26 mouse cellular contexts compared by ENCODE assay signal in genomic region chr7:25410969-25411615, GRCm38 (mm10). TPM values are rescaled to one million over a fixed set of nuclear protein-coding genes. Genes with fewer than 3 reads are reported as not detected.
DNase-seq lines count a peak whose midpoint lies in the region; ATAC-seq and TF ChIP-seq lines count a peak whose summit lies in the region.
"Had no signal": no experiment of that assay in that cellular context is flagged by ENCODE, and none has a peak within 500 bp of the region (broad histone marks: within the 10 kb centered on the region; RNA-seq: fewer than 3 reads in every experiment).

No protein-coding gene starts in this region.

- no peak overlapping the region for H3K9ac ChIP-seq in liver, adult 2 months (ENCODE audit: low read depth, low read length)
- H3K9ac ChIP-seq in stomach, embryonic 16.5 days (ENCODE audit: low read length), result no peak overlapping the region
- H3K9ac ChIP-seq: embryonic facial prominence, embryonic 15.5 days; forebrain, embryonic 15.5 days; hindbrain, embryonic 14.5 days had no signal

- no peaks in the 10 kb centered on the region for H3K79me3 ChIP-seq in C2C12 (ENCODE audit: low read depth)

- CTCF ChIA-PET in Patski (lab: Charles Lee), result interaction anchor here (1.0 to 3.1 kb wide), 3 partner anchors 8 to 113 kb away, joined by 3 to 14 read pairs (median 6); no protein-coding TSS in a partner anchor

- no peak overlapping the region for H3K4me3 ChIP-seq in liver, adult 2 months (ENCODE audit: insufficient read depth, low read depth, low read length)
- H3K4me3 ChIP-seq in C2C12 (ENCODE audit: insufficient read depth, poor library complexity, severe bottlenecking), result no peak overlapping the region
- H3K4me3 ChIP-seq in stomach, embryonic 16.5 days (replicated peaks; ENCODE audit: low read length), result no peak overlapping the region
- no peak overlapping the region for H3K4me3 ChIP-seq in cerebellum, adult 2 months (replicated peaks; ENCODE audit: insufficient read depth, low read depth, low read length)
- H3K4me3 ChIP-seq: embryonic facial prominence, embryonic 15.5 days; erythroblast, embryonic 14.5 days; forebrain, embryonic 15.5 days; heart, adult 2 months; hindbrain, embryonic 10.5 days had no signal

- in situ Hi-C loops in Patski (cut with MboI; ENCODE audit: low pct_unique_long_range_greater_than_20kb), result no loop called here

- H3K36me3 ChIP-seq in liver, adult 2 months (ENCODE audit: control insufficient read depth, insufficient read depth, low read length), result no peaks in the 10 kb centered on the region
- H3K36me3 ChIP-seq in C2C12 (ENCODE audit: control insufficient read depth, insufficient read depth), result no peaks in the 10 kb centered on the region
- no peaks in the 10 kb centered on the region for H3K36me3 ChIP-seq in stomach, embryonic 16.5 days (ENCODE audit: control insufficient read depth, insufficient read depth, low read length)
- H3K36me3 ChIP-seq: embryonic facial prominence, embryonic 15.5 days; forebrain, embryonic 15.5 days; hindbrain, embryonic 10.5 days had no signal

- TF ChIP-seq POLR2A in liver, adult 2 months (IDR thresholded peaks at IDR 0.05; ENCODE audit: extremely low read depth, insufficient read depth, low read length), result no peak
- no peak for TF ChIP-seq POLR2A in cerebellum, adult 2 months (IDR thresholded peaks at IDR 0.05; ENCODE audit: borderline replicate concordance, insufficient read depth, low read length)

- peak overlapping the region; percentile 67 for H3K27ac ChIP-seq in liver, adult 2 months (replicated peaks; ENCODE audit: insufficient read depth, low read depth, low read length)
- peak overlapping the region; percentile 50; the same call in 1 of the 2 replicates for H3K27ac ChIP-seq in stomach, embryonic 16.5 days (ENCODE audit: low read length)
- no peak overlapping the region for H3K27ac ChIP-seq in cerebellum, adult 2 months (ENCODE audit: insufficient read depth, low read length)
- H3K27ac ChIP-seq: embryonic facial prominence, embryonic 15.5 days; forebrain, embryonic 15.5 days; heart, adult 2 months; hindbrain, embryonic 10.5 days; hindbrain, embryonic 14.5 days had no signal

- H3K4me2 ChIP-seq in stomach, embryonic 16.5 days (ENCODE audit: low read depth, low read length), result no peak overlapping the region
- H3K4me2 ChIP-seq: embryonic facial prominence, embryonic 15.5 days; forebrain, embryonic 15.5 days; heart, embryonic 11.5 days; hindbrain, embryonic 14.5 days had no signal

- no peaks in the 10 kb centered on the region for H3K9me3 ChIP-seq in stomach, embryonic 16.5 days (replicated peaks; ENCODE audit: control insufficient read depth, low read length)
- H3K9me3 ChIP-seq: embryonic facial prominence, embryonic 15.5 days; forebrain, embryonic 15.5 days; hindbrain, embryonic 10.5 days had no signal

- no peaks in the 10 kb centered on the region for H3K27me3 ChIP-seq in liver, adult 2 months (ENCODE audit: control insufficient read depth, insufficient read depth, low read length)
- peaks cover 4% of the 10 kb centered on the region for H3K27me3 ChIP-seq in C2C12 (ENCODE audit: control insufficient read depth, insufficient read depth, insufficient read length)
- no peaks in the 10 kb centered on the region for H3K27me3 ChIP-seq in Patski
- H3K27me3 ChIP-seq in stomach, embryonic 16.5 days (ENCODE audit: control insufficient read depth, insufficient read depth, low read length), result no peaks in the 10 kb centered on the region
- no peaks in the 10 kb centered on the region for H3K27me3 ChIP-seq in cerebellum, adult 2 months (ENCODE audit: control insufficient read depth, insufficient read depth, low read length)
- H3K27me3 ChIP-seq: embryonic facial prominence, embryonic 15.5 days; forebrain, embryonic 15.5 days had no signal

- POLR2A ChIA-PET in Patski (lab: Charles Lee), result no interaction called here

- H3K79me2 ChIP-seq in liver, adult 2 months (ENCODE audit: control insufficient read depth, insufficient read depth, low read length), result no peaks in the 10 kb centered on the region; the same call in 1 of the 2 replicates
- H3K79me2 ChIP-seq in C2C12 (ENCODE audit: control insufficient read depth, insufficient read depth), result no peaks in the 10 kb centered on the region

- peak; percentile 74 for ATAC-seq in Patski
- peak; percentile 85 for ATAC-seq in stomach, embryonic 16.5 days (ENCODE audit: insufficient read depth, low FRiP score)
- ATAC-seq: forebrain, embryonic 15.5 days; intestine, embryonic 16.5 days had no signal

- no peak for TF ChIP-seq CTCF in liver, adult 2 months (IDR thresholded peaks at IDR 0.05; ENCODE audit: low read depth, low read length)
- no peak for TF ChIP-seq CTCF in C2C12 (IDR thresholded peaks at IDR 0.05; ENCODE audit: control insufficient read depth, insufficient read depth, insufficient read length)
- TF ChIP-seq CTCF in Patski (IDR thresholded peaks at IDR 0.05), result no peak
- TF ChIP-seq CTCF in cerebellum, adult 2 months (IDR thresholded peaks at IDR 0.05; ENCODE audit: borderline replicate concordance, insufficient read depth, low read depth, low read length), result no peak

- H3ac ChIP-seq in C2C12 (ENCODE audit: control insufficient read depth, insufficient read length, low read depth), result no peak overlapping the region

- peaks cover 8% of the 10 kb centered on the region for H3K4me1 ChIP-seq in liver, adult 2 months (ENCODE audit: control insufficient read depth, insufficient read depth, low read length)
- no peaks in the 10 kb centered on the region for H3K4me1 ChIP-seq in stomach, embryonic 16.5 days (ENCODE audit: control insufficient read depth, insufficient read depth, low read length)
- no peaks in the 10 kb centered on the region for H3K4me1 ChIP-seq in cerebellum, adult 2 months (ENCODE audit: control insufficient read depth, insufficient read depth, low read length)
- H3K4me1 ChIP-seq: embryonic facial prominence, embryonic 15.5 days; forebrain, embryonic 15.5 days had no signal

- whole genome bisulfite sequencing in liver, adult 2 months, result 81% methylated on average over 1 of the region's 1 CpGs
- 61% methylated on average over 1 of the region's 1 CpGs for WGBS in stomach, embryonic 16.5 days
- 73% methylated on average over 1 of the region's 1 CpGs for WGBS in cerebellum, adult 2 months

- peak; percentile 77 for DNase-seq in liver, adult 2 months (ENCODE audit: extremely low read depth, low read depth, low spot score)
- DNase-seq in liver, result no peak
- no peak for DNase-seq in Patski (ENCODE audit: low read depth, low spot score)
- DNase-seq in cerebellum, adult 2 months, result no peak
- no peak for DNase-seq in spleen, postnatal 4 days (ENCODE audit: low spot score in 2 of 2)
- DNase-seq: adrenal gland, postnatal 10 days; B cell, adult 2 months; cerebellum, adult 8-10 months; cerebellum, postnatal 14 days; embryo, embryonic 11 days; gastrocnemius, postnatal 10 days; heart, adult 2 months had no signal

TF ChIP-seq in C2C12, 6 proteins besides CTCF, POLR2A, EP300 and RAD21:
- TF ChIP-seq FOSL1 (IDR thresholded peaks at IDR 0.05; ENCODE audit: insufficient read depth, low read length, poor library complexity, severe bottlenecking) (peak; percentile 13), USF1 (IDR thresholded peaks at IDR 0.05; ENCODE audit: low read depth) (no peak), MYOG (IDR thresholded peaks at IDR 0.05; ENCODE audit: control insufficient read depth, extremely low read depth, insufficient read length) (no peak), MAX (IDR thresholded peaks at IDR 0.05) (no peak), MYOD1 (IDR thresholded peaks at IDR 0.05; ENCODE audit: control insufficient read depth, insufficient read length, low read depth) (no peak), CEBPB (IDR thresholded peaks at IDR 0.05; ENCODE audit: low read depth) (no peak)

RNA-seq across cellular contexts. Expression of gene Cxcl17, which starts 1.6 kb away (rescaled TPM):
- total RNA-seq in liver, adult 2 months (2014; rRNA removed), result not detected in 2 replicates
- polyA plus RNA-seq in liver, adult 2 months (2012; rRNA removed), result not detected in 2 replicates
- polyA plus RNA-seq in C2C12 (2012; fragmentation: generic; extraction: Trizol), result not detected
- 0.10 TPM for polyA plus RNA-seq in Patski (2021)
- polyA plus RNA-seq in stomach, embryonic 16.5 days (2015; fragmentation: Nextera tagmentation; extraction: Ambion mirVana), result 0.61 and 0.64 TPM in 2 replicates
- polyA plus RNA-seq in cerebellum, adult 2 months (2012; rRNA removed), result not detected in 2 replicates
- total RNA-seq: adrenal gland, postnatal 10 days; common myeloid progenitor, adult 5-6 weeks; gastrocnemius, postnatal 10 days; gastrocnemius, postnatal 4 days; heart, adult 2 months; heart, postnatal 25 days; MEL had no signal
- polyA plus RNA-seq: embryonic facial prominence, embryonic 11.5 days; erythroblast, embryonic 14.5 days; heart, embryonic 11.5 days had no signal

RNA-seq across cellular contexts. Expression of gene Lipe, which starts 12.6 kb away (rescaled TPM):
- total RNA-seq in liver, adult 2 months (2014; rRNA removed), result 8.3 and 8.7 TPM in 2 replicates
- 9.8 and 11.3 TPM in 2 replicates for polyA plus RNA-seq in liver, adult 2 months (2012; rRNA removed)
- 3.0 TPM for polyA plus RNA-seq in C2C12 (2012; fragmentation: generic; extraction: Trizol)
- 13.2 TPM for polyA plus RNA-seq in Patski (2021)
- 10.6 and 10.9 TPM in 2 replicates for polyA plus RNA-seq in stomach, embryonic 16.5 days (2015; fragmentation: Nextera tagmentation; extraction: Ambion mirVana)
- polyA plus RNA-seq in cerebellum, adult 2 months (2012; rRNA removed), result 12.1 and 12.3 TPM in 2 replicates

RNA-seq across cellular contexts. Expression of gene Cnfn, which starts 41.6 kb away (rescaled TPM):
- total RNA-seq in liver, adult 2 months (2014; rRNA removed), result not detected in 2 replicates
- not detected in 2 replicates for polyA plus RNA-seq in liver, adult 2 months (2012; rRNA removed)
- polyA plus RNA-seq in C2C12 (2012; fragmentation: generic; extraction: Trizol) (0.08 TPM), Patski (2021) (not detected)
- polyA plus RNA-seq in stomach, embryonic 16.5 days (2015; fragmentation: Nextera tagmentation; extraction: Ambion mirVana), result 1,223 and 2,187 TPM in 2 replicates
- 0.59 TPM in 1 of 2 replicates, not detected in the other for polyA plus RNA-seq in cerebellum, adult 2 months (2012; rRNA removed)
- total RNA-seq: adrenal gland, postnatal 10 days; common myeloid progenitor, adult 5-6 weeks; gastrocnemius, postnatal 10 days; gastrocnemius, postnatal 4 days; heart, adult 2 months; heart, postnatal 25 days; MEL had no signal
- polyA plus RNA-seq: erythroblast, embryonic 14.5 days; forebrain, embryonic 15.5 days; heart, adult 2 months; heart, embryonic 11.5 days; hindbrain, embryonic 10.5 days; hindbrain, embryonic 14.5 days had no signal

Comparison
In these comparisons a context has a peak if more than half of its experiments do, and no peak if none do; other contexts are left out.
1. RNA of gene Cnfn, which starts 41.6 kb away (polyA plus RNA-seq): 1,223 to 2,187 TPM in stomach, embryonic 16.5 days; 0.59 TPM in cerebellum, adult 2 months, 0.08 TPM in C2C12 (single experiment), not detected in liver, adult 2 months and not detected in Patski (single experiment); every median in the first group is over 100 times any median in the second.